Mouse (Mus musculus): ENCODE results near the gene Ncaph. TPM values are rescaled to one million over a fixed set of nuclear protein-coding genes. Genes with fewer than 3 reads are reported as not detected.

The Ncaph gene
- total and polyA plus RNA-seq, 3 experiments: 53.4 to 74.1 (median 55.3) TPM

GRCm38 (mm10) chr2:127142577-127143157 lies 8.9 kb upstream of the Ncaph start:
- Histone ChIP-seq H3K36me3 (replicated peaks in 1 of 2; ENCODE audit: control insufficient read depth in 1 of 2, insufficient read depth in 1 of 2, low read length in 1 of 2) (peaks cover 19 to 43% of the 10 kb centered on the region in 2 experiments), H3K9me3 (replicated peaks; ENCODE audit: low read length) (peaks cover 13% of the 10 kb centered on the region), H3K4me2 (ENCODE audit: insufficient read depth, low read depth, poor library complexity, severe bottlenecking) (peak overlapping the region; percentile 77), H3K4me1 (ENCODE audit: control insufficient read depth in 1 of 2, insufficient read depth in 2 of 2) (peaks cover 17 to 45% of the 10 kb centered on the region in 2 experiments), H3K9ac (ENCODE audit: insufficient read depth, low read depth) (peak overlapping the region; percentile 75), H3K27ac (ENCODE audit: insufficient read depth, low read depth) (peak overlapping the region; percentile 35; the same call in 1 of the 2 replicates), H3K4me3 (replicated peaks in 1 of 3; ENCODE audit: low read depth in 2 of 3, low read length in 2 of 3, poor library complexity in 1 of 3) (peak overlapping the region; percentile 70 to 74 (median 71)), H3K27me3 (replicated peaks) (no peaks in the 10 kb centered on the region), H3K79me2 (replicated peaks; ENCODE audit: control insufficient read depth, extremely low read depth, insufficient read depth, poor library complexity, severe bottlenecking) (peaks cover 15% of the 10 kb centered on the region)
- in situ Hi-C loops (cut with MboI; ENCODE audit: low pct_ligation_motif_present, low pct_unique_long_range_greater_than_20kb, low sequenced_read_pairs) (no loop called here), dilution Hi-C loops (cut with MboI; ENCODE audit: extremely low pct_ligation_motif_present, extremely low pct_unique_long_range_greater_than_20kb, low sequenced_read_pairs) (no loop called here)
- peak; percentile 7 for DNase-seq (ENCODE audit: extremely low read depth)
- no peak for TF ChIP-seq CHD2 (IDR thresholded peaks at IDR 0.05; ENCODE audit: low read length)
- TF ChIP-seq BHLHE40 (IDR thresholded peaks at IDR 0.05; ENCODE audit: low read depth, low read length): no peak
- TF ChIP-seq MEF2A (IDR thresholded peaks at IDR 0.05; ENCODE audit: borderline replicate concordance, low read depth, low read length): no peak
- no peak for TF ChIP-seq RCOR1 (conservative IDR thresholded peaks at IDR 0.05; ENCODE audit: low read depth, low read length)
- no peak for TF ChIP-seq MAFK (IDR thresholded peaks at IDR 0.05; ENCODE audit: insufficient replicate concordance, low read length)
- no peak for TF ChIP-seq TBP (conservative IDR thresholded peaks at IDR 0.05; ENCODE audit: low read depth, low read length)
- TF ChIP-seq KAT2A (IDR thresholded peaks at IDR 0.05; ENCODE audit: insufficient replicate concordance, low read length): no peak
- TF ChIP-seq ZMIZ1 (IDR thresholded peaks at IDR 0.05; ENCODE audit: low read depth, low read length): no peak
- TF ChIP-seq SMC3 (IDR thresholded peaks at IDR 0.05; ENCODE audit: low read depth, low read length): no peak
- TF ChIP-seq UBTF (IDR thresholded peaks at IDR 0.05; ENCODE audit: low read depth, low read length): no peak
- TF ChIP-seq E2F4 (IDR thresholded peaks at IDR 0.05; ENCODE audit: insufficient replicate concordance, low read depth, low read length): no peak
- no peak for TF ChIP-seq PAX5 (IDR thresholded peaks at IDR 0.05; ENCODE audit: low read length)
- TF ChIP-seq USF1 (IDR thresholded peaks at IDR 0.05; ENCODE audit: low read depth, low read length): no peak

- Histone ChIP-seq H3K4me3 (replicated peaks in 1 of 3; ENCODE audit: low read depth in 2 of 3, low read length in 2 of 3, poor library complexity in 1 of 3) (peak overlapping the region; percentile 70 to 74 (median 71)), H3K9ac (ENCODE audit: insufficient read depth, low read depth) (peak overlapping the region; percentile 75), H3K9me3 (replicated peaks; ENCODE audit: low read length) (peaks cover 9% of the 10 kb centered on the region), H3K27ac (ENCODE audit: insufficient read depth, low read depth) (no peak overlapping the region), H3K4me2 (ENCODE audit: insufficient read depth, low read depth, poor library complexity, severe bottlenecking) (peak overlapping the region; percentile 77), H3K36me3 (replicated peaks in 1 of 2; ENCODE audit: control insufficient read depth in 1 of 2, insufficient read depth in 1 of 2, low read length in 1 of 2) (peaks cover 19 to 43% of the 10 kb centered on the region in 2 experiments), H3K4me1 (ENCODE audit: control insufficient read depth in 1 of 2, insufficient read depth in 2 of 2) (peaks cover 17 to 51% of the 10 kb centered on the region in 2 experiments), H3K27me3 (replicated peaks) (no peaks in the 10 kb centered on the region), H3K79me2 (replicated peaks; ENCODE audit: control insufficient read depth, extremely low read depth, insufficient read depth, poor library complexity, severe bottlenecking) (peaks cover 15% of the 10 kb centered on the region)
- no peak for TF ChIP-seq NRF1 (IDR thresholded peaks at IDR 0.05; ENCODE audit: low read depth, low read length)
- 0 out of 2 replicates have a peak, but pooled peaks have one; percentile 11 for TF ChIP-seq IRF4 (IDR thresholded peaks at IDR 0.05; ENCODE audit: low read depth, low read length)
- no peak for DNase-seq (ENCODE audit: extremely low read depth)
- in situ Hi-C loops (cut with MboI; ENCODE audit: low pct_ligation_motif_present, low pct_unique_long_range_greater_than_20kb, low sequenced_read_pairs): no loop called here
- dilution Hi-C loops (cut with MboI; ENCODE audit: extremely low pct_ligation_motif_present, extremely low pct_unique_long_range_greater_than_20kb, low sequenced_read_pairs): no loop called here
Measured at GRCm38 (mm10) chr2:127142031-127142430, 8.3 kb upstream of the Ncaph start.

Measured in CH12.LX (cell line).